Mouse (Mus musculus) liver, postnatal 0 days (tissue): Measurements from ENCODE around the gene Cuzd1. TPM values are rescaled to one million over a fixed set of nuclear protein-coding genes. Genes with fewer than 3 reads are reported as not detected.

Experiments
- ATAC-seq: fragments of 200-750 bp; cut with Nextera tagmentation; 2 replicates; pipeline ENCODE4 v1.8.0; 2017; ENCODE audit warnings: mild to moderate bottlenecking, moderate library complexity
- DNase-seq: peaks from one replicate; pipeline ENCODE4 v3.0.0-alpha.2; 2016
- H3K27ac ChIP-seq: fragments of 300-500 bp; sonication (generic); 2 replicates; pipeline ENCODE4 v1.5.1; 2014; ENCODE audit warnings: antibody characterized with exemption, moderate library complexity, mild to moderate bottlenecking, low read depth
- H3K27me3 ChIP-seq: fragments of 300-500 bp; sonication (generic); 2 replicates; pipeline ENCODE4 v1.6.1; 2014; ENCODE audit warnings: low read length, control low read depth, mixed read lengths; ENCODE audit not compliant: insufficient read depth
- H3K36me3 ChIP-seq: fragments of 300-500 bp; sonication (generic); replicated peaks from 2 replicates; pipeline ENCODE4 v1.6.1; 2014; ENCODE audit warnings: mild to moderate bottlenecking, control low read depth, low read length, moderate library complexity, mixed read lengths; ENCODE audit not compliant: insufficient read depth
- H3K4me1 ChIP-seq: fragments of 300-500 bp; sonication (generic); 2 replicates; pipeline ENCODE4 v1.6.1; 2014; ENCODE audit warnings: antibody characterized with exemption, mild to moderate bottlenecking, control low read depth; ENCODE audit not compliant: insufficient read depth
- H3K4me2 ChIP-seq: fragments of 300-500 bp; sonication (generic); 2 replicates; pipeline ENCODE4 v1.6.1; 2014; ENCODE audit warnings: low read depth, mild to moderate bottlenecking, low read length, moderate library complexity, mixed read lengths
- H3K4me3 ChIP-seq: fragments of 300-500 bp; sonication (generic); 2 replicates; pipeline ENCODE4 v1.5.1; 2014; ENCODE audit warnings: low read depth, low read length
- H3K9ac ChIP-seq: fragments of 300-500 bp; sonication (generic); replicated peaks from 2 replicates; pipeline ENCODE4 v1.6.1; 2014; ENCODE audit warnings: mild to moderate bottlenecking, moderate library complexity
- H3K9me3 ChIP-seq: fragments of 300-500 bp; sonication (generic); 2 replicates; pipeline ENCODE4 v1.6.1; 2016; ENCODE audit warnings: mild to moderate bottlenecking, control low read depth, low read length, mixed read lengths
- CTCF ChIP-seq: sonication (generic); IDR thresholded peaks from 2 replicates; pipeline ENCODE4 v1.5.1; 2016; ENCODE audit warnings: antibody characterized with exemption, low read depth
- EP300 ChIP-seq: IDR thresholded peaks from 2 replicates; pipeline ENCODE4 v1.6.1; 2016; ENCODE audit warnings: antibody characterized with exemption, low read depth, mild to moderate bottlenecking
- whole genome bisulfite sequencing: fragments of 180-500 bp; shearing (Covaris S2); extraction: QIAGEN DNeasy Blood & Tissue Kit; methylation state at CpG from one replicate; pipeline ENCODE4 v1.1.7; 2014; ENCODE audit not compliant: insufficient replicate concordance; 5-methylcytosine and 5-hydroxymethylcytosine counted together
- polyA plus RNA-seq: library from polyadenylated mRNA; unstranded; fragments of >200 nt; fragmentation: Nextera tagmentation; extraction: Ambion mirVana; gene quantifications from 2 replicates; pipeline ENCODE4 v1.2.1, GENCODE M21; 2015

Cuzd1 gene
- polyA plus RNA-seq, 1 experiment from 2014 or later: not detected

- Histone ChIP-seq H3K4me3 (no peak overlapping the region), H3K9me3 (no peaks in the 10 kb centered on the region), H3K27me3 (no peaks in the 10 kb centered on the region), H3K4me2 (no peak overlapping the region), H3K36me3 (peaks cover 42% of the 10 kb centered on the region), H3K27ac (no peak overlapping the region), H3K4me1 (peaks cover 2% of the 10 kb centered on the region; the same call in 1 of the 2 replicates), H3K9ac (no peak overlapping the region)
- TF ChIP-seq EP300 (no peak), CTCF (no peak)
- no peak for ATAC-seq
- no peak for DNase-seq
- 78% methylated on average over 13 of the region's 13 CpGs for WGBS
Observed at GRCm38 (mm10) chr7:131356105-131356504, 34.0 kb upstream of the Cuzd1 start.

GRCm38 (mm10) chr7:131345856-131346541 lies 23.9 kb upstream of the Cuzd1 start:
- WGBS: 82% methylated on average over 7 of the region's 7 CpGs
- H3K36me3 ChIP-seq: peaks cover 32% of the 10 kb centered on the region

GRCm38 (mm10) chr7:131337502-131338068 lies 15.5 kb upstream of the Cuzd1 start:
- no peak for ATAC-seq

More at GRCm38 (mm10) chr7:131345856-131346541, 23.9 kb upstream of the Cuzd1 start:
- DNase-seq (no peak), ATAC-seq (no peak)
- no peak for TF ChIP-seq CTCF
- no peak for TF ChIP-seq EP300
- Histone ChIP-seq H3K27me3 (no peaks in the 10 kb centered on the region), H3K4me1 (no peaks in the 10 kb centered on the region), H3K4me3 (no peak overlapping the region), H3K9ac (no peak overlapping the region), H3K9me3 (no peaks in the 10 kb centered on the region), H3K27ac (no peak overlapping the region), H3K4me2 (no peak overlapping the region)

GRCm38 (mm10) chr7:131333564-131333963 lies 11.5 kb upstream of the Cuzd1 start, which contains the start of gene Fam24a:
Fam24a (plus strand) TSS chr7:131333864.
- 0 out of 2 replicates have a peak, but pooled peaks cover 2% of the 10 kb centered on the region for H3K36me3 ChIP-seq
- TF ChIP-seq EP300 (no peak), CTCF (no peak)
- H3K27me3 ChIP-seq: no peaks in the 10 kb centered on the region
- no peak within 1 kb of the TSS for H3K9ac ChIP-seq
- DNase-seq (no peak), ATAC-seq (no peak)
- 41% methylated on average over 1 of the region's 1 CpGs for WGBS
- H3K9me3 ChIP-seq: no peaks in the 10 kb centered on the region
- no peak within 1 kb of the TSS for H3K4me2 ChIP-seq
- no peaks in the 10 kb centered on the region for H3K4me1 ChIP-seq
- H3K4me3 ChIP-seq: no peak within 1 kb of the TSS
- no peak within 1 kb of the TSS for H3K27ac ChIP-seq

More at GRCm38 (mm10) chr7:131337502-131338068, 15.5 kb upstream of the Cuzd1 start:
- H3K27me3 ChIP-seq: no peaks in the 10 kb centered on the region
- no peak overlapping the region for H3K4me3 ChIP-seq
- no peak overlapping the region for H3K4me2 ChIP-seq
- H3K9me3 ChIP-seq: no peaks in the 10 kb centered on the region
- H3K36me3 ChIP-seq: peaks cover 2% of the 10 kb centered on the region; the same call in 1 of the 2 replicates
- WGBS: 70% methylated on average over 8 of the region's 8 CpGs
- no peak overlapping the region for H3K27ac ChIP-seq
- no peaks in the 10 kb centered on the region for H3K4me1 ChIP-seq
- no peak overlapping the region for H3K9ac ChIP-seq
- no peak for DNase-seq
- TF ChIP-seq EP300 (no peak), CTCF (no peak)

- ATAC-seq: no peak
- H3K4me3 ChIP-seq: no peak overlapping the region
Observed at GRCm38 (mm10) chr7:131331688-131332087, 9.6 kb upstream of the Cuzd1 start.

GRCm38 (mm10) chr7:131329416-131329815 lies 7.3 kb upstream of the Cuzd1 start, which contains the start of gene Fam24b:
Fam24b (minus strand) TSS chr7:131329516.
- Histone ChIP-seq H3K9ac (no peak within 1 kb of the TSS), H3K4me1 (no peaks in the 10 kb centered on the region), H3K27me3 (no peaks in the 10 kb centered on the region), H3K4me2 (no peak within 1 kb of the TSS), H3K4me3 (no peak within 1 kb of the TSS), H3K36me3 (no peaks in the 10 kb centered on the region), H3K9me3 (no peaks in the 10 kb centered on the region), H3K27ac (no peak within 1 kb of the TSS)
- WGBS: 74% methylated on average over 5 of the region's 5 CpGs
- DNase-seq (no peak), ATAC-seq (no peak)
- TF ChIP-seq CTCF (no peak), EP300 (no peak)

More at GRCm38 (mm10) chr7:131331688-131332087, 9.6 kb upstream of the Cuzd1 start:
- no peak overlapping the region for H3K4me2 ChIP-seq
- H3K4me1 ChIP-seq: no peaks in the 10 kb centered on the region
- no peaks in the 10 kb centered on the region for H3K36me3 ChIP-seq
- no peak overlapping the region for H3K9ac ChIP-seq
- no peak for TF ChIP-seq CTCF
- no peak for TF ChIP-seq EP300
- no peaks in the 10 kb centered on the region for H3K9me3 ChIP-seq
- H3K27me3 ChIP-seq: no peaks in the 10 kb centered on the region
- DNase-seq: no peak
- no peak overlapping the region for H3K27ac ChIP-seq
- WGBS: 62% methylated on average over 2 of the region's 2 CpGs
